Mouse (Mus musculus) bone marrow macrophage, adult 2 months (primary cell): Measurements from ENCODE around the gene Lrrc36. TPM values are rescaled to one million over a fixed set of nuclear protein-coding genes. Genes with fewer than 3 reads are reported as not detected.

ENCODE experiments used
- H3K27ac ChIP-seq: 2 replicates; pipeline ENCODE4 v1.5.1; 2012; ENCODE audit warnings: low read depth, low read length; ENCODE audit not compliant: insufficient read depth
- H3K4me1 ChIP-seq: 2 replicates; pipeline ENCODE4 v1.6.1; 2012; ENCODE audit warnings: low read length; ENCODE audit not compliant: control insufficient read depth, insufficient read depth
- H3K4me3 ChIP-seq: 2 replicates; pipeline ENCODE4 v1.5.1; 2012; ENCODE audit warnings: mild to moderate bottlenecking, low read length, moderate library complexity; ENCODE audit not compliant: insufficient read depth
- CTCF ChIP-seq: IDR thresholded peaks from 2 replicates; pipeline ENCODE4 v1.5.1; 2012; ENCODE audit warnings: low read depth, mild to moderate bottlenecking, low read length, moderate library complexity
- POLR2A ChIP-seq: IDR thresholded peaks from 2 replicates; pipeline ENCODE4 v1.6.1; 2012; ENCODE audit warnings: mild to moderate bottlenecking, low read depth, low read length, borderline replicate concordance
- polyA plus RNA-seq: library from polyadenylated mRNA; stranded (reverse); fragments of >200 nt; gene quantifications from 2 replicates; pipeline ENCODE4 v1.2.4, GENCODE M21; 2012; ENCODE audit not compliant: missing spikeins, insufficient read depth, insufficient read length

Gene Lrrc36
- polyA plus RNA-seq, 1 experiment: not detected

DNA sequence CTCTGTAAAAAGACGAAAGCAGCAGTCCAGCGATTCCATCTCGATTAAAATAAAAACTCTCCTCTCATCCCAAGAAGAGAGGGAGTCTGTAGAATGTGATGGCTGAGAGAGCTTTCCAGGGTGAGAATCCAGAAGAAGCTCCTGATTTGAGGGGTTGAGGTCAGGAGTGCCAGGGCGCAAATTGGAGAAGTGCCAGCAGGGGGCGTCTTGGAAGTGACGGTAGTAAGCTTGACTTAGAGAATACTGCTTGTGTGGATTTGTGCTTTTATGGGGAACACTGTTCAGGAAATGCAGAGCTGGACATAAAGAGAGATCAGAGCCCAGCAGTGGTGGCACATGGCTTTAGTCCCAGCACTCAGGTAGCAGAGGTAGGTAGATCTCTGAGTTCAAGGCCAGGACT, 28.1 kb downstream of the Lrrc36 start:
- TF ChIP-seq CTCF (peak; percentile 65), POLR2A (no peak)
- H3K27ac ChIP-seq: no peak overlapping the region
- no peak overlapping the region for H3K4me3 ChIP-seq

DNA sequence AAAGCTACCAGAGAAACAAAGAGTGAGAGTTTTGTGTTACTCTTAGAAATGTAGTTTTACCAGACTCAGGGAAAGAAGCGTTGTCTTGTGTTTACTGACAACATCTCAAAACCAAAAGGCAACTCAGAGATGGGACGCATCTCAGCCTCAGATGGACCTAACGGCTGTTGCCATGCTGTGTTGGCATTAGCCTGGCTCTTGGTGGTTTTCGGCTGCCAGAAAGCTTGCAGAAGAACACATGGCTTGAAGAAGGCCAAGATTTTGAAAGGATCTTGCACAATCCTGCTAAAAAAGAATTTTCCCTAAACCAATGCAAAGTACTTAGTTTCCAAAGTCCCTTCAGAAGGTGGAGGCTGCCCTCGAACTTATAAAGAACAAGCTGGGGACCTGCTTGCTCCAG, 29.3 kb downstream of the Lrrc36 start:
- Histone ChIP-seq H3K4me3 (no peak overlapping the region), H3K4me1 (no peaks in the 10 kb centered on the region), H3K27ac (no peak overlapping the region)
- TF ChIP-seq POLR2A: no peak
- no peak for TF ChIP-seq CTCF

More for the DNA sequence above, 28.1 kb downstream of the Lrrc36 start:
- no peaks in the 10 kb centered on the region for H3K4me1 ChIP-seq

GRCm38 (mm10) chr8:105445296-105446126, 32.1 kb downstream of the Lrrc36 start:
- no peak overlapping the region for H3K27ac ChIP-seq
- no peak for TF ChIP-seq POLR2A
- no peak for TF ChIP-seq CTCF
- H3K4me3 ChIP-seq: no peak overlapping the region
- no peaks in the 10 kb centered on the region for H3K4me1 ChIP-seq

- Histone ChIP-seq H3K27ac (no peak overlapping the region), H3K4me3 (no peak overlapping the region), H3K4me1 (no peaks in the 10 kb centered on the region)
- TF ChIP-seq CTCF (no peak), POLR2A (no peak)
Measured at GRCm38 (mm10) chr8:105446127-105446552, 32.8 kb downstream of the Lrrc36 start.

DNA sequence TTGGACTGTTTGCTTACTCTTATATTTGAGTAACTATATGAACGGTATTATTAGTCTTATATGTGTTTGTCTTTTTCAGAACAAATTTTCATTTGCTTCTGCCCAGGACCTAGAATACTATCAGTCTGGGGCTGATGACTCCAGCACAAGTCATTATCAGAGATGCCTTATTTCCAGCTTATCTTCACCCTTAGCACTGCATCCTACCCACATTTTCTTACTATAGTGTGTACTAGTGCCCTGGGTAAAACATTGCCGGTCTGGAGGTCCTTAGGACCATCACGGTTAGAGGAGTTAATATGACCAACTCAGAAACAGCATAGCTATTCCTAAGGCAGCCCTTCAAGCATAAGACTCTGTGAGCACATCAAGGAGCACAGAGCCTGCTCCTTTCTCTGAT, 34.8 kb downstream of the Lrrc36 start:
- H3K4me1 ChIP-seq: peaks cover 3% of the 10 kb centered on the region; the same call in 1 of the 2 replicates
- no peak for TF ChIP-seq CTCF
- TF ChIP-seq POLR2A: no peak
- H3K27ac ChIP-seq: no peak overlapping the region
- H3K4me3 ChIP-seq: no peak overlapping the region

- Histone ChIP-seq H3K4me3 (no peak overlapping the region), H3K4me1 (peaks cover 3% of the 10 kb centered on the region), H3K27ac (no peak overlapping the region)
- TF ChIP-seq POLR2A (no peak), CTCF (no peak)
Measured at GRCm38 (mm10) chr8:105448596-105448995, 35.2 kb downstream of the Lrrc36 start.

GRCm38 (mm10) chr8:105450977-105451376, 37.6 kb downstream of the Lrrc36 start:
- TF ChIP-seq CTCF: no peak
- TF ChIP-seq POLR2A: no peak
- Histone ChIP-seq H3K4me1 (peaks cover 16% of the 10 kb centered on the region), H3K27ac (no peak overlapping the region), H3K4me3 (no peak overlapping the region)

GRCm38 (mm10) chr8:105451903-105452603, 38.7 kb downstream of the Lrrc36 start:
- Histone ChIP-seq H3K4me1 (peaks cover 17% of the 10 kb centered on the region), H3K4me3 (no peak overlapping the region), H3K27ac (no peak overlapping the region)
- TF ChIP-seq POLR2A (no peak), CTCF (no peak)

DNA sequence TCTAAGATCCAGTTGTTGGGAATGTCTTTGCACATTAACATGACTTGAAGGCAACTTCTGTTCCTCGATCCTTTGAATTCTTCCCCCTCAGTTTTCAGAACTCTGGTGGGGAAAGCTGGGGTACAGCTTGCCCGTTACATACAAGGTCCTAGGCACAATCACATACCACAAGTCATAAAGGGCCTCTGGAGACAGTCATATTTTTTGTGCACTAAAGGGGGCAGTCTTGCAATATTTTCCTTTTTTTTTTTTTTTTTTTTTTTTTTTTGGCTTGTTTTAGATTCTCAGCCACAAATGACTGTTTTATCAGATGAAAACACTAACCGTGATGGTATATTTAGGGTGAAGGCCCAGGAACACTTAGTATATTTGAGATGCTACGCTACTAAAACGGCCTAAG, 39.9 kb downstream of the Lrrc36 start:
- no peak for TF ChIP-seq POLR2A
- TF ChIP-seq CTCF: no peak
- H3K27ac ChIP-seq: no peak overlapping the region
- H3K4me3 ChIP-seq: no peak overlapping the region
- H3K4me1 ChIP-seq: peaks cover 17% of the 10 kb centered on the region

DNA sequence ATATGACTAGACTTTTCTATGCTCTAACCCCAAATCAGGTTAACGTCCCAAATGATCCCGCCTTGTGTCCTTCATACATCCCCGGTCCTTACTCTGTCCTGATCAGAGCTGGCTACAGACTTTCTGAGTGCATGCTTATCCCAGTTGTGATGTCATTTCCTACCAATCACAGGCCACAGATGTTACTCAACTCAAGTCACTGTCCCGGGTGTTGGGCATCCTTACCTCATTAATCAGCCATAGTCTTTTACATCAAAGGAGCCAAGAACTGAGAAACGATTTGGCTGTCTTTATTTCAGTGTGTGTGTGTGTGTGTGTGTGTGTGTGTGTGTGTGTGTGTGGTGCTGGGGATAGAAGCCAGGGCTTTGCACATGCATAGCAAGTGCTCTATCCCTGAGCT, 40.7 kb downstream of the Lrrc36 start:
- no peak overlapping the region for H3K27ac ChIP-seq
- H3K4me3 ChIP-seq: no peak overlapping the region
- TF ChIP-seq CTCF: no peak
- no peak for TF ChIP-seq POLR2A
- H3K4me1 ChIP-seq: peaks cover 17% of the 10 kb centered on the region

DNA sequence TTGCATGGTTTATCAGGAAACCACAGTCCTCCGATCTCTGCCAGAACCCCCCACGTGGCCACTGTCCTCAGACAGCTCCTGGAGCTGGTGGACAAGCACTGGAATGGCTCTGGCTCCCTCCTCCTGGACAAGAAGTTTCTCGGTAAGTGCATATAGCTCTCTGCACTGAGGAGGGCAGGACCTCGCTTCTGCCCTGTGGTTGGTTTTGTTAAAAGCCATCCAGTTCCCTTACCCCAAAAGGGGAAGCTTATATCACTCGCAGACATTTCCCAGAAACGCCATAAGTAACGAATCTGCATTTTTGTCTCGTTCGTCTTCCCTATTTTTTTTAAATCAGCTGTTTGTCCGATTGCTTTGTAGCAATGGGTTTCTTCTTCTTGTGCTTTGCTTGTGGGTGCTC, 41.8 kb downstream of the Lrrc36 start:
- H3K27ac ChIP-seq: peak overlapping the region; percentile 74
- peaks cover 17% of the 10 kb centered on the region for H3K4me1 ChIP-seq
- peak overlapping the region; percentile 56 for H3K4me3 ChIP-seq
- TF ChIP-seq POLR2A (no peak), CTCF (no peak)
